Mouse (Mus musculus) heart, adult 2 months (tissue): ENCODE measurements at regions not wholly inside any gene's neighbourhood (a gene's known extent, or its start where the extent isn't known, plus 50 kb on each side); places are given as distances from the start of the nearest gene placed in this dataset.

ENCODE experiments used
- CTCF ChIP-seq: fragments of 200-600 bp; IDR thresholded peaks from 2 replicates; pipeline ENCODE4 v1.8.1; 2022; ENCODE audit warnings: antibody characterized with exemption, mild to moderate bottlenecking, moderate library complexity
- EP300 ChIP-seq: fragments of 200-500 bp; IDR thresholded peaks from 2 replicates; pipeline ENCODE4 v1.6.1; 2011; ENCODE audit warnings: low read depth, low read length, control low read depth; ENCODE audit not compliant: insufficient read depth
- POLR2A ChIP-seq: fragments of 200-500 bp; IDR thresholded peaks from 2 replicates; pipeline ENCODE4 v1.6.1; 2011; ENCODE audit warnings: mild to moderate bottlenecking, low read depth, low read length, control low read depth; ENCODE audit not compliant: insufficient read depth

DNA sequence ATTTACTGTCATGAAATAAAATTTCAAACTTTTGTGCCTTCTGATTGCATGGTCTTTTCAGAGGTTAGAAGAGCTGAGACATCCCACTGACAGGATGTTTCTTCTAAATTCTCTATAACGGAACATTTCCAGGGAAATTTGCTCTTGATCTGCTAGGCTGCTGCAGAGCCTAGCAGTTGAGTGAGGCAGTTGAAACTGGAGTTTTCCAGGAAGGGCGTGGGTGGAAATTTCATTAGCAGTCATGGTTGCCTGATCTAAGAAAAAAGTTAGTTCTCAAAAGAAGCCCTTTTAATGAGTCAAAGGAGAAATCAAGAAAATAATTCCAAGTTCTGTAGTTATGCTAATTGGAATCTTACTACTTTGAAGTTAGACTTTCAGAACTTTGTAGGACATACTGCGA, 455.7 kb upstream of the Syt1 start:
- TF ChIP-seq EP300, result no peak
- TF ChIP-seq POLR2A, result no peak
- TF ChIP-seq CTCF, result no peak
